Mouse (Mus musculus) hindbrain, postnatal 0 days (tissue): ENCODE results near the gene C2cd5. TPM values are rescaled to one million over a fixed set of nuclear protein-coding genes. Genes with fewer than 3 reads are reported as not detected.
"Not testable (repeated sequence)": the region's sequence is repeated elsewhere in the genome, so short reads cannot be mapped to it uniquely, and the experiment has no call there.

ENCODE experiments used
- ATAC-seq: fragments of 200-750 bp; cut with Nextera tagmentation; 2 replicates; pipeline ENCODE4 v1.8.0; 2017; ENCODE audit warnings: mild to moderate bottlenecking, moderate TSS enrichment, moderate library complexity
- DNase-seq: peaks from one replicate; pipeline ENCODE4 v3.0.0-alpha.2; 2015; ENCODE audit warnings: low spot score
- H3K27ac ChIP-seq: fragments of 300-500 bp; sonication (generic); 2 replicates; pipeline ENCODE4 v1.5.1; 2014; ENCODE audit warnings: mild to moderate bottlenecking
- H3K27me3 ChIP-seq: fragments of 300-500 bp; sonication (generic); 2 replicates; pipeline ENCODE4 v1.6.1; 2014; ENCODE audit warnings: low read length, mixed read lengths; ENCODE audit not compliant: insufficient read depth
- H3K36me3 ChIP-seq: fragments of 300-500 bp; sonication (generic); 2 replicates; pipeline ENCODE4 v1.6.1; 2014; ENCODE audit warnings: low read length, mixed read lengths; ENCODE audit not compliant: insufficient read depth
- H3K4me1 ChIP-seq: fragments of 300-500 bp; sonication (generic); 2 replicates; pipeline ENCODE4 v1.6.1; 2014; ENCODE audit warnings: antibody characterized with exemption, low read length, mixed read lengths; ENCODE audit not compliant: insufficient read depth
- H3K4me2 ChIP-seq: fragments of 300-500 bp; sonication (generic); 2 replicates; pipeline ENCODE4 v1.6.1; 2014; ENCODE audit warnings: low read depth, mild to moderate bottlenecking, low read length, moderate library complexity, mixed read lengths
- H3K4me3 ChIP-seq: fragments of 300-500 bp; sonication (generic); 2 replicates; pipeline ENCODE4 v1.5.1; 2014; ENCODE audit warnings: low read length
- H3K9ac ChIP-seq: fragments of 300-500 bp; sonication (generic); replicated peaks from 2 replicates; pipeline ENCODE4 v1.6.1; 2014; ENCODE audit warnings: mild to moderate bottlenecking, low read length, moderate library complexity, mixed read lengths
- H3K9me3 ChIP-seq: fragments of 300-500 bp; sonication (generic); 2 replicates; pipeline ENCODE4 v1.6.1; 2016; ENCODE audit warnings: low read length, mixed read lengths
- CTCF ChIP-seq: IDR thresholded peaks from 2 replicates; pipeline ENCODE4 v1.5.1; 2016; ENCODE audit warnings: antibody characterized with exemption, control low read depth, low read depth
- WGBS: fragments of 180-500 bp; shearing (Covaris S2); extraction: QIAGEN DNeasy Blood & Tissue Kit; methylation state at CpG from one replicate; pipeline ENCODE4 v1.1.7; 2014; 5-methylcytosine and 5-hydroxymethylcytosine counted together
- polyA plus RNA-seq: library from polyadenylated mRNA; unstranded; fragments of >200 nt; fragmentation: Nextera tagmentation; extraction: Ambion mirVana; gene quantifications from 2 replicates; pipeline ENCODE4 v1.2.1, GENCODE M21; 2015
- total RNA-seq: library from RNA; depleted of rRNA; stranded (reverse); fragments of >200 nt; gene quantifications from 2 replicates; pipeline ENCODE4 v1.2.3, GENCODE M21; 2014

Gene C2cd5
- total and polyA plus RNA-seq, 2 experiments from 2014 or later: 24.4 to 38.2 TPM

GRCm38 (mm10) chr6:143142861-143143260 lies 42.9 kb upstream of the C2cd5 start:
- Histone ChIP-seq H3K27me3 (no peaks in the 10 kb centered on the region), H3K27ac (no peak overlapping the region), H3K36me3 (no peaks in the 10 kb centered on the region), H3K9me3 (no peaks in the 10 kb centered on the region), H3K4me2 (no peak overlapping the region), H3K9ac (no peak overlapping the region), H3K4me1 (peaks cover 4% of the 10 kb centered on the region; the same call in 1 of the 2 replicates), H3K4me3 (no peak overlapping the region)
- TF ChIP-seq CTCF: no peak
- WGBS: 93% methylated on average over 4 of the region's 4 CpGs
- DNase-seq (no peak), ATAC-seq (no peak)

DNA sequence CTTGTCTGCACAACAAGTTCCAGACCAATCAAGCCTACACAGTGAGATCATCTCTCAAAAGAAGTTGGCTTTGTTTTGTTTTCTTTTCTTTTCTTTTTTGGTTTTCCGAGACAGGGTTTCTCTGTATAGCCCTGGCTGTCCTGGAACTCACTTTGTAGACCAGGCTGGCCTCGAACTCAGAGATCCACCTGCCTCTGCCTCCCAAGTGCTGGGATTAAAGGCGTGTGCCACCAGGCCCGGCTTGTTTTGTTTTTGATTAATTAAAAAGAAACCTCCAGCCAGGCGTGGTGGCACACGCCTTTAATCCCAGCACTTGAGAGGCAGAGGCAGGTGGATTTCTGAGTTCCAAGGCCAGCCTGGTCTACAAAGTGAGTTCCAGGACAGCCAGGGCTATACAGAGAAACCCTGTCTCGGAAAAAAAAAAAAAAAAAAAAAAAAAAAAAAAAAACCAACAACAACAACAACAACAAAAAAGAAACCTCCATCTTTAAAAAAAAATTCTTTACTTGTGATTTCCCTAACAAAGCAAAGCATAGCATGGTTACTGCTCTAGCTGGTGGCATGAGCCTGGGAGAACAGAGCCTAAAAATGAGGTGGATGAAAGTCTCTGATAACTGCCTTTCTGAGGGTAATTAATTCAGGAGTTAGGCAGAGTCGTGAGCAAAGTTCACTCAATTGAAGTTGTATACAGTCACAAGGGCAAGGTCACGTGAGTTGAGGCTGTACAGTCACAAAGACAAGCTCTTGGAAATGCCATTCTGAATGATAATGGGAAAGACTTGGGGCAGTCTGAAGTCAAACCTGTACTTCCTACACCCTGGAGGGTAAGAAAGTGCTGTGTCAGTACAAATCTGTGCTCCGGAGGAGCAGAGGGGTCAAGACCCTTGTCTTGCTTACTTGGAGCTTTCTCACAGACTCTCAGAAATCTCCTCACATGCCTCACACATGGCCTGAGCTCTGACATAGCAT lies 42.0 kb upstream of the C2cd5 start:
- not testable (repeated sequence) for H3K9me3 ChIP-seq, ATAC-seq, H3K4me3 ChIP-seq, H3K36me3 ChIP-seq, DNase-seq, H3K4me2 ChIP-seq, H3K27me3 ChIP-seq, H3K4me1 ChIP-seq, H3K27ac ChIP-seq, H3K9ac ChIP-seq
- 77% methylated on average over 9 of the region's 10 CpGs for WGBS

GRCm38 (mm10) chr6:143140884-143141283 lies 40.9 kb upstream of the C2cd5 start:
- Histone ChIP-seq H3K36me3 (no peaks in the 10 kb centered on the region), H3K4me1 (peaks cover 4% of the 10 kb centered on the region; the same call in 1 of the 2 replicates), H3K27ac (no peak overlapping the region), H3K4me2 (no peak overlapping the region), H3K4me3 (no peak overlapping the region), H3K9me3 (no peaks in the 10 kb centered on the region), H3K9ac (no peak overlapping the region), H3K27me3 (no peaks in the 10 kb centered on the region)
- 84% methylated on average over 9 of the region's 9 CpGs for WGBS
- DNase-seq (no peak), ATAC-seq (no peak)
- TF ChIP-seq CTCF: no peak

DNA sequence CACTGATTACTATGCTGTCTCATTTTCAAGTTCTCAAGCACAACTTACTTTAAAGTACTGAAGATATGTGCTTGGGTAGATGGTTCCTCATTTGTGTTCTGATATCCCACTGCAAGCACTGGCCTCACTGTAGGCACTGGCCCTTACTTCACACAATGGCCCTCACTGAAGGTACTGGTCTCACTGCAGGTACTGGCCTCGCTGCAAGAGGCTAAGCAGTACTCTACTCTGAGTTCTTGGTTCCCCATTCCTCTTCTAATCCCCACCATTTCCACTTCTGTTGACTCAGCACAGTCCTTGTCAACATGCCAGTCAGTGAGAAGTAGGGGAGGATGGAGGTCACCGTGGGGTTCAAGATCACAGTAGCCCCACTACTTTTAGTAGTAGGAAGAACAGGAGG lies 39.5 kb upstream of the C2cd5 start:
- WGBS: 87% methylated on average over 2 of the region's 2 CpGs
- ATAC-seq (no peak), DNase-seq (no peak)
- H3K4me2 ChIP-seq: no peak overlapping the region
- H3K36me3 ChIP-seq: no peaks in the 10 kb centered on the region
- no peak for TF ChIP-seq CTCF
- H3K27me3 ChIP-seq: no peaks in the 10 kb centered on the region
- H3K4me3 ChIP-seq: no peak overlapping the region
- no peak overlapping the region for H3K27ac ChIP-seq
- H3K9ac ChIP-seq: no peak overlapping the region
- H3K9me3 ChIP-seq: no peaks in the 10 kb centered on the region
- peaks cover 4% of the 10 kb centered on the region; the same call in 1 of the 2 replicates for H3K4me1 ChIP-seq

DNA sequence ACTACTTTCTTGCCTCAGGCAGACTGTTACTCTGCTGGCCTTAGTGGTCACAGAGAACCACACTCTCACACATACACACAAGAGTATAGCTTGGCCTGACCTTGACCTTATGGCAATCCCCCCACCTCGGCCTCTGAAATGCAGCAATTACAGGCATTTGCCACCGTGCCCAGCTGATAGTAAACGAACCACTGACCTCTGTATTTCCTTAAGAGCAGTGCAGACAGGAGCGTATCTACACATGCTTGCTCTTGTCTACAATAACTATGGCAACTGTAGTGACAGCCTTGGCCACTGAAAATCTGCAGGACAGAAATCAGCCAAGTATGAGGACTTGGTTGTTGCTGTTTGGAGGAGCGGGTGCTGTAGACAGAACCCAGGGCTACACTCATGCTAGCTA lies 37.4 kb upstream of the C2cd5 start:
- Histone ChIP-seq H3K27ac (no peak overlapping the region), H3K9ac (no peak overlapping the region), H3K27me3 (no peaks in the 10 kb centered on the region), H3K4me1 (no peaks in the 10 kb centered on the region), H3K36me3 (no peaks in the 10 kb centered on the region), H3K4me2 (no peak overlapping the region), H3K9me3 (no peaks in the 10 kb centered on the region), H3K4me3 (no peak overlapping the region)
- DNase-seq: no peak
- TF ChIP-seq CTCF: no peak
- WGBS: 79% methylated on average over 5 of the region's 5 CpGs
- ATAC-seq: no peak

DNA sequence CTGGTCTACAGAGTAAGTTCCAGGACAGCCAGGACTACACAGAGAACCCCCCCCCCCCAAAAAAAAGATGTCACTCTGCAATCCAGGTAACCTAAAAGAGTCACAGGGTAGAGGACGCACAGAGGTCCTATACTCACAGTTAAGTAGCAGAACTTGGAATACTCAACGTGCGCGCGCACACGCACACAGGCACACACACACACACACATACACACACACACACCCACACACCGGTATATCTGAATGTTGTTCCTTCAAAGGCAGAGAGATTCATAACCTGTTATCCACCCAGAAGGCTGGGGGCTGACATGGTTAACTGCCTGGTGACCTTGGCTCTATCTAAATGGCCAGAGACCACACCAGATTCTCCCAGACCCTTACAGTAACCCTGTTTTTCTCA lies 36.7 kb upstream of the C2cd5 start:
- Histone ChIP-seq H3K4me3 (no peak overlapping the region), H3K27me3 (no peaks in the 10 kb centered on the region)
- WGBS: 100% methylated on average over 7 of the region's 7 CpGs

DNA sequence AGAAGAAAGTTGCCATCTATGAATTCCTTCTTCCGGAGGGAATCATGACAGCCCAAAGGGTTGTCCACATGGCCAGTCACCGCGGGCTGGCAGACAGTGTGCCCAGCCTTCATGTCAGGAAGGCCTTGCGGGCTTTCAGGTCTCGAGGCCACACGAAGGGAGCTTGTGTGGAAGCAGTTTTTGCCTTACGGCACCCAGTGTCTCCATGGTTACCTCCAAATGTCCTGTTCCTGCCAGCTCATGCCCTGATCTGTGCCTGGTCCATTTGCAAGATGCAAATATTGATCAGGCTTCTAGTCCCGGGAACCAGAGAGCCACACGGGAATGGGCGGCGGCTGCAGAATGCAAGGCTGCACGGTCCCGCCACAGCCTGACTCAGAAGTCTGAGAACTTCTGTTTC lies 35.2 kb upstream of the C2cd5 start:
- Histone ChIP-seq H3K4me2 (no peak overlapping the region), H3K27ac (no peak overlapping the region), H3K36me3 (no peaks in the 10 kb centered on the region), H3K9me3 (no peaks in the 10 kb centered on the region), H3K9ac (no peak overlapping the region), H3K4me1 (no peaks in the 10 kb centered on the region), H3K4me3 (no peak overlapping the region), H3K27me3 (no peaks in the 10 kb centered on the region)
- DNase-seq (no peak), ATAC-seq (no peak)
- 84% methylated on average over 13 of the region's 13 CpGs for WGBS
- TF ChIP-seq CTCF: no peak

More for the DNA sequence above, 36.7 kb upstream of the C2cd5 start:
- Histone ChIP-seq H3K9ac (no peak overlapping the region), H3K4me1 (no peaks in the 10 kb centered on the region), H3K27ac (no peak overlapping the region), H3K4me2 (no peak overlapping the region), H3K9me3 (no peaks in the 10 kb centered on the region), H3K36me3 (no peaks in the 10 kb centered on the region)
- ATAC-seq: no peak
- no peak for DNase-seq
- TF ChIP-seq CTCF: no peak
